Mouse (Mus musculus): ENCODE results near the gene Cables2. TPM values are rescaled to one million over a fixed set of nuclear protein-coding genes. Genes with fewer than 3 reads are reported as not detected.

Cables2 gene
- polyA plus RNA-seq, 1 experiment from 2014 or later, result 18.5 TPM

DNA sequence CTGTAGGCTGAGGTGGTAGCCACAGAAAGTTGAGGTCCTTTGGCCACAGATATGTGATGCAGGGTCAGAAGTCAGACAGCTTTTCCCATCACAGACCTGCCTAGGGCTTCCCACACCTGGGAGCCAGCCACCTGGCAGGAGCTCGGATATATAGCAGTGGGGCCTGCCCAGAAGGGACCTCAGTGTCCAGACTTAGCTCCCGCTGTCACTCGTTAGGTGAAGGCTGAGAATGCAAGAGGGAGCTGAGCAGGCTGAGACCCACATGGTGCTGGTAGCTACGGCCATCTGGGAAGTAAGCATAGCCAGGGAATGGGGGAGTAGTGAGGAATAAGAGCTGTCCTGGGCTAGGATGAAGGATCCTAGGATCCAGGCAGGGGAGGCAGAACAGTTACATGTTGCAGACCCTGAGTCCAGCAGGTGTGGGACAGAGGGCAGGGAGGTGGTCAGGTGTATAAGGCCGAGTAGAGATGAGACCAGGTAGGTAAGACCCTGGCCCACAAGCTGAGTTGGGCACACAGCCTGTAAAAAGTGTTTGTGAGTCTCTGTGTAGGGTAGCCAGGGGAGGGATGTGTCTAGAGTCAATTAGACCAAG is 1.4 kb downstream of the Cables2 start:
- Histone ChIP-seq H3K9me3 (ENCODE audit: control insufficient read depth, low read length) (no peaks in the 10 kb centered on the region), H3K4me2 (ENCODE audit: low read length) (peak overlapping the region; percentile 84), H3K27ac (ENCODE audit: low read length) (no peak overlapping the region), H3K36me3 (ENCODE audit: control insufficient read depth, insufficient read depth) (no peaks in the 10 kb centered on the region), H3K4me3 (replicated peaks; ENCODE audit: low read length) (peak overlapping the region; percentile 87), H3K4me1 (replicated peaks; ENCODE audit: control insufficient read depth, insufficient read depth, low read length) (peaks cover 28% of the 10 kb centered on the region), H3K27me3 (replicated peaks; ENCODE audit: control insufficient read depth, insufficient read depth, low read length) (peaks cover 3% of the 10 kb centered on the region; the same call in 1 of the 2 replicates), H3K9ac (replicated peaks; ENCODE audit: low read depth, low read length) (peak overlapping the region; percentile 87; the same call in 1 of the 2 replicates)
- no peak for ATAC-seq
- WGBS, result 57% methylated on average over 5 of the region's 5 CpGs

DNA sequence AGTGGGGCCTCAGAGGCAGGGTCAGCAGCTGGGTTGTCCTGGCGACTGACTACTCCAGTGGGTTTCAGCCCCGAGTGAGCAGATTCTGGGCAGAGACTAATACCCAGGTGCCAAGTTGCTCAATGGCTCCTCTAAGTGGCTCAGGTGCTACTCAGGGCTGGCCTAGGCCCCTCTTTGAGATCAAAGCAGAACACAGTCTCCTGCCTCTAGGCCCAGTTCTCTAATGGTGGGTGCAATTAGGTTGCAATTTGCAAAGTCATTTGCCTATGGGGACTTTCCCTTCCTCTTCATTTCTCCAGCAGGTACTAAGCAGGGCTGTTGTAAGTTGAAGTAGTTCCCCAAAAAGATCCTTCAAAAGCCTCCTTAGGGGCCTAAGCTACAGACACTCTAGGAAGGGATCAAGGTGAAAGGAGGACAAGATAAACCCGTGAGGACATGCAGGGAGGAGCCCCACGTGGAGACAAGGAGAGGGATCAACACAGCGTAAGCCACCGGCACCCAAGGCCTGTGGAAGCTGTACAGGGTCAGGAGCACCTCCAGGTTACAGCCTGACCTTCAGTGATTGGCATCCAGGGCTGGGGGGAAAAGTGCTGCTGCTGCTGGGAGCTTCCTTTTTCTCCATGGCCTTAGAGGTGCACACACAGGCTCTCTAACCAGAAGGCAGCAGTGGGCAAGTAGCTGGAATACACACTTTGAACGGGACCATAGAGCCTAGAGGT is 2.6 kb downstream of the Cables2 start:
- no peak overlapping the region for H3K9ac ChIP-seq (replicated peaks; ENCODE audit: low read depth, low read length)

DNA sequence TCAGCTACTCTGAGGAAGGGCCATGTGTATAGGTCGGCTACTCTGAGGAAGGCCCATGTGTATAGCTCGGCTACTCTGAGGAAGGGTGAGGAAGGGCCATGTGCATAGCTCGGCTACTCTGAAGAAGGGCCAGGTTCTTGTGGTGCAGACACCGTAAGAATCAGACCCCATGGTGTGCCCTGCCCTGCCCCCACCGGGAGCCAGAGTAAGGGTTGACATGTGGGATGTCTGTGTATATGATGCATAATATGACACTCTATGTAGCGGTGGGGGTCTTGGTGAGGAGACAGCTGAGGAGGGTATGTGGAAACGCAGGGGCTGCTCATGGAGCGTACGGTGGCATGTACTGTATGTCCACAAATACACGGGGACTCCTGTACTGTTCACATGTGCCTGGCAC is 4.0 kb downstream of the Cables2 start:
- no peaks in the 10 kb centered on the region for H3K36me3 ChIP-seq (ENCODE audit: control insufficient read depth, insufficient read depth)
- H3K27me3 ChIP-seq (replicated peaks; ENCODE audit: control insufficient read depth, insufficient read depth, low read length), result no peaks in the 10 kb centered on the region
- WGBS, result 95% methylated on average over 10 of the region's 10 CpGs
- H3K4me3 ChIP-seq (replicated peaks; ENCODE audit: low read length), result no peak overlapping the region
- no peaks in the 10 kb centered on the region for H3K9me3 ChIP-seq (ENCODE audit: control insufficient read depth, low read length)
- peaks cover 28% of the 10 kb centered on the region for H3K4me1 ChIP-seq (replicated peaks; ENCODE audit: control insufficient read depth, insufficient read depth, low read length)
- no peak overlapping the region for H3K9ac ChIP-seq (replicated peaks; ENCODE audit: low read depth, low read length)
- no peak overlapping the region for H3K27ac ChIP-seq (ENCODE audit: low read length)
- no peak overlapping the region for H3K4me2 ChIP-seq (ENCODE audit: low read length)
- no peak for ATAC-seq

More for the DNA sequence above, 2.6 kb downstream of the Cables2 start:
- WGBS, result 89% methylated on average over 7 of the region's 7 CpGs
- no peak overlapping the region for H3K27ac ChIP-seq (ENCODE audit: low read length)
- H3K4me2 ChIP-seq (ENCODE audit: low read length), result no peak overlapping the region
- H3K4me1 ChIP-seq (replicated peaks; ENCODE audit: control insufficient read depth, insufficient read depth, low read length), result peaks cover 28% of the 10 kb centered on the region
- H3K27me3 ChIP-seq (replicated peaks; ENCODE audit: control insufficient read depth, insufficient read depth, low read length), result peaks cover 3% of the 10 kb centered on the region; the same call in 1 of the 2 replicates
- H3K36me3 ChIP-seq (ENCODE audit: control insufficient read depth, insufficient read depth), result no peaks in the 10 kb centered on the region
- ATAC-seq, result no peak
- no peak overlapping the region for H3K4me3 ChIP-seq (replicated peaks; ENCODE audit: low read length)
- no peaks in the 10 kb centered on the region for H3K9me3 ChIP-seq (ENCODE audit: control insufficient read depth, low read length)

DNA sequence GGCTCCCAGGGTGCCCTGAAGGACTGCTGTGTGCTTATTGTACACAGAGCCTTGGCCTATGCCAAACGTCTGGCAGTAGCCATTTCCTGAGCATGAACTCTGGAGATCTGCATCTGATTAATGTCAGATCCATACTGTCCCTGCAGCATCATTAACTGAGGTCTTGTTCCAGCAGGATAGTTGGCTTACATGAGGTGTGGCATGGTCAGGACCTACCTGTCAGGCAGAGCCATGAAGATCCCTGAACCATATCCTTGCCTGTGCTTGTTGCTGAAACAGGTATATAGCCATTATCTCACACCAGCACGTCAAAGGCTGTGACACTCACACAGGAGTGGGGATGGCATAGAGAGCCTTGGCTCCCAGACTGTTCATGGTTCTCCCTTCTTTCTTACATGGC is 5.3 kb downstream of the Cables2 start:
- peaks cover 23% of the 10 kb centered on the region for H3K4me1 ChIP-seq (replicated peaks; ENCODE audit: control insufficient read depth, insufficient read depth, low read length)
- H3K27ac ChIP-seq (ENCODE audit: low read length), result no peak overlapping the region
- no peaks in the 10 kb centered on the region for H3K9me3 ChIP-seq (ENCODE audit: control insufficient read depth, low read length)
- peaks cover 3% of the 10 kb centered on the region; the same call in 1 of the 2 replicates for H3K36me3 ChIP-seq (ENCODE audit: control insufficient read depth, insufficient read depth)
- no peak overlapping the region for H3K4me2 ChIP-seq (ENCODE audit: low read length)
- 66% methylated on average over 2 of the region's 2 CpGs for WGBS
- H3K9ac ChIP-seq (replicated peaks; ENCODE audit: low read depth, low read length), result no peak overlapping the region
- H3K4me3 ChIP-seq (replicated peaks; ENCODE audit: low read length), result no peak overlapping the region
- H3K27me3 ChIP-seq (replicated peaks; ENCODE audit: control insufficient read depth, insufficient read depth, low read length), result no peaks in the 10 kb centered on the region
- ATAC-seq, result no peak

DNA sequence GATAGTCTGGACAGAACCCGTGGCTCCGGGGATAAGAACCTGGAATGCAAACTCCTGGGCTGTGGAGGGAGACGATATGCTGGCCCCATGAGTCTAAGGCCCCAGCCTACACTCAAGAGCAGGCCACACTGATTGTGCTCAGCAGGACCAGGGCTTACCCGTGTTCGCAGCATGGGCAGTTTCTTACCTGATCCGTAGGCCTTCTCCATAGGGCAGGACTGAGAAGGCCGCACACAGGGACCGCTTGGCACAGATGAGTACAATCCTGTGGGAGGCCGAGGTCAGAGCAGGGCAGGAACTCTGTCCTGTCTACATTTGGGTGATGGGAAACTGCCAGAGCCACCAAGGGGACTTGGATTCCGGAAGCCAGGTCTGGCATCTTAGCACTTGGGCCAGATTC is 10.4 kb downstream of the Cables2 start:
- no peak for ATAC-seq
- Histone ChIP-seq H3K9me3 (ENCODE audit: control insufficient read depth, low read length) (no peaks in the 10 kb centered on the region), H3K27me3 (replicated peaks; ENCODE audit: control insufficient read depth, insufficient read depth, low read length) (no peaks in the 10 kb centered on the region), H3K4me2 (ENCODE audit: low read length) (no peak overlapping the region), H3K9ac (replicated peaks; ENCODE audit: low read depth, low read length) (no peak overlapping the region), H3K4me1 (replicated peaks; ENCODE audit: control insufficient read depth, insufficient read depth, low read length) (peaks cover 7% of the 10 kb centered on the region), H3K4me3 (replicated peaks; ENCODE audit: low read length) (no peak overlapping the region), H3K36me3 (ENCODE audit: control insufficient read depth, insufficient read depth) (peaks cover 15% of the 10 kb centered on the region), H3K27ac (ENCODE audit: low read length) (no peak overlapping the region)
- WGBS, result 90% methylated on average over 10 of the region's 10 CpGs

DNA sequence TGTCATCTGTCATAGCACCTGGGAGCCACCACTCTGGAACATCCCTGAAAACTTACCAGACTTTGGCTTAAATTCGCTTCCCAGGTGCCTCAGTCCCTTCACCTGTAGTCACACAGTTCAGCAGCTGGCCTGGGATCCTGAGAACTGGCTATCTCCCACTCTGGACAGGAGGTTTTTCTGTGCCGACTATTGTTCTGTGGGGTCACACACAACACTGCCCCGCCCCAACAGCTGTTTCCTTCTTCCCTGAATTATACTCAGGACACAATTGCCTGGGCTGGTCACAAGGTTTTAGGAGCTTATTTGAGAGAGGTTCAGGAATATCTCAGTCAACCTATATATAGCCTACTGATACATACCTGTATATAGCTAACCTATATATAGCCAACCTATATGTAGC is 10.9 kb downstream of the Cables2 start:
- H3K36me3 ChIP-seq (ENCODE audit: control insufficient read depth, insufficient read depth), result peaks cover 15% of the 10 kb centered on the region
- H3K27me3 ChIP-seq (replicated peaks; ENCODE audit: control insufficient read depth, insufficient read depth, low read length), result no peaks in the 10 kb centered on the region
- 0 out of 2 replicates have a peak overlapping the region, but pooled peaks have one; percentile 6 for H3K27ac ChIP-seq (ENCODE audit: low read length)
- H3K9ac ChIP-seq (replicated peaks; ENCODE audit: low read depth, low read length), result no peak overlapping the region
- peaks cover 8% of the 10 kb centered on the region for H3K4me1 ChIP-seq (replicated peaks; ENCODE audit: control insufficient read depth, insufficient read depth, low read length)
- 85% methylated on average over 3 of the region's 3 CpGs for WGBS
- no peaks in the 10 kb centered on the region for H3K9me3 ChIP-seq (ENCODE audit: control insufficient read depth, low read length)
- ATAC-seq, result no peak
- no peak overlapping the region for H3K4me2 ChIP-seq (ENCODE audit: low read length)
- H3K4me3 ChIP-seq (replicated peaks; ENCODE audit: low read length), result no peak overlapping the region

DNA sequence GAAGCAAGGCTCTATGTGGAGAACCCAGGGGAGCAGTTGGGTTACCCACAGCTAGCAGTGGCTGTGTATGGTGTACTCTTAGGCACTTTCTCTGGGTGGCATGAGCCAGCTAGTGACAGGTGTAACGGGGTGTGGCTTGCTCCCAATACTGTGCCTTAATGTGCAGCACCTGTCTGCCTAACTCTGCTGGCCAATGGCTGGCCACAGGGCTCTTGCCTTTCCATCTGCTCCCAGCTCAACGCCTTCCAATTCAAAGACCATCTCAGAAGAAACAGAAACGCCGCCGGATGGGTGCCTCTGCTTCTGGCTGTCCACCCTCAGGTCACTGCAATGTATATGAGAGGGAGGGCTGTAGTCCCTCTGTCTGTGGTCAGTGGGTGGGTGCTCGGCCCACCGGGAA is 11.4 kb downstream of the Cables2 start:
- ATAC-seq, result no peak
- Histone ChIP-seq H3K9ac (replicated peaks; ENCODE audit: low read depth, low read length) (no peak overlapping the region), H3K4me2 (ENCODE audit: low read length) (no peak overlapping the region), H3K4me3 (replicated peaks; ENCODE audit: low read length) (no peak overlapping the region), H3K4me1 (replicated peaks; ENCODE audit: control insufficient read depth, insufficient read depth, low read length) (peaks cover 8% of the 10 kb centered on the region), H3K36me3 (ENCODE audit: control insufficient read depth, insufficient read depth) (peaks cover 15% of the 10 kb centered on the region), H3K27me3 (replicated peaks; ENCODE audit: control insufficient read depth, insufficient read depth, low read length) (no peaks in the 10 kb centered on the region), H3K9me3 (ENCODE audit: control insufficient read depth, low read length) (no peaks in the 10 kb centered on the region), H3K27ac (ENCODE audit: low read length) (peak overlapping the region; percentile 6; the same call in 1 of the 2 replicates)
- WGBS, result 92% methylated on average over 7 of the region's 7 CpGs

DNA sequence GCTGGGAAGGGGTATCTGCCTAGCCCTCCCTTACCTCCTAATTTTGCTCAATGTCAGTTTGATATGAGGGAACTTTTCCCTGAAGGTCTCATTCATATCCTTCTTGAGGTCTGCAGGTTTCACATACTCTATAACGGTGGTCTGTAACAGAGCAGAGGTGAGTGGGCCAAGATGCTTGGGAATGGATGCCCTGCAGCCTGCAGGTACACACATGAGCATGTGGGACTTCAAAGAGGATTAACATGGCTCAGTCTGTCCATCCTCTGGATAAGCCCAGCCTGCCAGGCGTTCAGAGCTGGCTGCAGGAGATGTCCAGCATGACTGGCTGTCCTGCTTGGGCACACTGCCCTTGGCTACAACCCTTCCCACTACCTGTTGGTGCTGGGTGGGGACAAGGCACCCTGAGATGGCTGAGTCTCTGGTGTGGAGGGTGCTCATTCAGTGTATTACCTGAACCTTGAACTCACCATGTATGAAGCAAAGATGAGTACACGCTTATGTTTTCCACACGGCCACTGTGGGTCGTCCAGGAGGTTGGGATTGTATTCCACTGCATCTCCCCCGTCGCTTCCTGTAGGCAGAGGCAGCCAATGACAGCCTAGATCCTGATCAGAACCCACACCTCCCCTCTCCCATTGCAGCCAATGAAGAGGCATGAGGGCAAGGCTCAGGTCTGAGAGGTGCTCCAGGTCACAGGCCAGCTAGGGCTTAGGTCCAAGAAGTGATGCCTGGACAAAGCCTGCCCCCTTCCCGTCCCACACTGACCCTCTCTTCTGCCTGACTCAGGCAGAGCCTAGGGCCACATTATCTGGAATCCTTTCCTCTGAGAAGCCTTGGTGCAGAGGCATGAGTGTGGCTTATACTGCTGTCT is 12.5 kb downstream of the Cables2 start:
- H3K4me2 ChIP-seq (ENCODE audit: low read length), result no peak overlapping the region
- no peaks in the 10 kb centered on the region for H3K27me3 ChIP-seq (replicated peaks; ENCODE audit: control insufficient read depth, insufficient read depth, low read length)
- no peak overlapping the region for H3K4me3 ChIP-seq (replicated peaks; ENCODE audit: low read length)
- no peak overlapping the region for H3K9ac ChIP-seq (replicated peaks; ENCODE audit: low read depth, low read length)
- WGBS, result 57% methylated on average over 8 of the region's 8 CpGs
- no peak overlapping the region for H3K27ac ChIP-seq (ENCODE audit: low read length)
- ATAC-seq, result no peak
- peaks cover 15% of the 10 kb centered on the region for H3K4me1 ChIP-seq (replicated peaks; ENCODE audit: control insufficient read depth, insufficient read depth, low read length)
- H3K9me3 ChIP-seq (ENCODE audit: control insufficient read depth, low read length), result no peaks in the 10 kb centered on the region
- peaks cover 15% of the 10 kb centered on the region for H3K36me3 ChIP-seq (ENCODE audit: control insufficient read depth, insufficient read depth)
